Mouse (Mus musculus) lung, postnatal 25 days (tissue): ENCODE measurements at regions not wholly inside any gene's neighbourhood (a gene's known extent, or its start where the extent isn't known, plus 50 kb on each side); places are given as distances from the start of the nearest gene placed in this dataset.

ENCODE experiments used
- DNase-seq: peaks from one replicate; pipeline ENCODE4 v3.0.0; 2022; ENCODE audit warnings: low spot score

GRCm38 (mm10) chr16:92917356-92917755 is 91.4 kb upstream of the Runx1 start:
- DNase-seq = no peak

- no peak for DNase-seq
These were observed 89.7 kb upstream of the Runx1 start for GRCm38 (mm10) chr16:92915651-92916050.

- DNase-seq = no peak
These were observed 80.9 kb upstream of the Runx1 start for GRCm38 (mm10) chr16:92906873-92907272.

- no peak for DNase-seq
These were observed 79.7 kb upstream of the Runx1 start for GRCm38 (mm10) chr16:92905626-92906025.

GRCm38 (mm10) chr16:92903892-92904473 is 78.0 kb upstream of the Runx1 start:
- peak; percentile 32 for DNase-seq

- no peak for DNase-seq
These were observed 77.5 kb upstream of the Runx1 start for GRCm38 (mm10) chr16:92903486-92903885.

- DNase-seq = no peak
These were observed 73.8 kb upstream of the Runx1 start for GRCm38 (mm10) chr16:92899704-92900103.

GRCm38 (mm10) chr16:92891741-92892140 is 65.8 kb upstream of the Runx1 start:
- DNase-seq = no peak

- no peak for DNase-seq
These were observed 64.8 kb upstream of the Runx1 start for GRCm38 (mm10) chr16:92890713-92891112.

- no peak for DNase-seq
These were observed 63.6 kb upstream of the Runx1 start for GRCm38 (mm10) chr16:92889537-92889936.

- DNase-seq = no peak
These were observed 60.3 kb upstream of the Runx1 start for GRCm38 (mm10) chr16:92886226-92886625.

- no peak for DNase-seq
These were observed 57.9 kb upstream of the Runx1 start for GRCm38 (mm10) chr16:92883821-92884272.

- no peak for DNase-seq
These were observed 54.6 kb upstream of the Runx1 start for GRCm38 (mm10) chr16:92880356-92881043.

GRCm38 (mm10) chr16:92878081-92878480 is 52.1 kb upstream of the Runx1 start:
- no peak for DNase-seq
